Mouse (Mus musculus) lung, postnatal 14 days (tissue): ENCODE data around the gene Necab2.

Experiments
- DNase-seq: peaks from one replicate; pipeline ENCODE4 v3.0.0; 2021

The Necab2 gene

DNA sequence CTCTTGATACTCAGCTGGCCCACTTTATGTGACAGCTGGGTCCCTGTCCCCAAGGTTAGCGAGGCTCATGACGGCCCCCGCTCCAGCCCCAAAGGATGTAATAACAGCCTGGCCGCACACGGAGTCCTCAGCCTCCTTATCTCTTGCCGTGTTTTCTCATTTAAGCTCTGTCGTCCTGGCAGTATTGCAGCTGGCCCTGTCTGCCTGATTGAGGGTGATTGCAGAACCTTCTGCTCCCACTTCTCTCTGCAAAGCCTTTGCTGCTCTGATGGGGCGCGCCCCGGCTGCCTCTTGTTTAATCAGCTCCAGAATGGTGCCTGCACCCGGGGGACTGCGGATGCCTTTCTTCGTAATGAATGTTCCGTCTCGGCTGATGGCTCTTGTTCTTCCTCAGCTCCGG lies 13.2 kb downstream of the Necab2 start:
- no peak for DNase-seq

GRCm38 (mm10) chr8:119461356-119461755 lies 14.8 kb downstream of the Necab2 start:
- no peak for DNase-seq

DNA sequence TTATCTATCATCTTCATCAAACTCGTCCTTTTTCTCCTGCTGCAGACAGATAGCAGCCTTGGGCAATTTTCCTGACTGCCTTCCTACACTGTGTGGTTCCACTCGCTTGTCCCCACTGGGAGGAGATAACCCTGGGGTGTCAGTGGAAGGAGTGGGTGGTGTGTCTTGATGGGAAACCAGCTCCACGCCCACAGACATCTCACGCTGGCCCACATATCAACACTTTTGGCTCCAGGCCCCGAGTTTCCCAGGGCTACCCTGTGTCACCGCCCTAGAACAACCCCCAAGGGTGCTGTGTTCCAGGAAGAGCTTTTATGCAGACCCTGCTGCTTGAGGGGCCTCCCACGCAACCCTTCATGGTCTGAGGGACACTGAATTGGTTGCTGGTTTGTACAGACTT lies 17.2 kb downstream of the Necab2 start:
- DNase-seq: peak; percentile 25

DNA sequence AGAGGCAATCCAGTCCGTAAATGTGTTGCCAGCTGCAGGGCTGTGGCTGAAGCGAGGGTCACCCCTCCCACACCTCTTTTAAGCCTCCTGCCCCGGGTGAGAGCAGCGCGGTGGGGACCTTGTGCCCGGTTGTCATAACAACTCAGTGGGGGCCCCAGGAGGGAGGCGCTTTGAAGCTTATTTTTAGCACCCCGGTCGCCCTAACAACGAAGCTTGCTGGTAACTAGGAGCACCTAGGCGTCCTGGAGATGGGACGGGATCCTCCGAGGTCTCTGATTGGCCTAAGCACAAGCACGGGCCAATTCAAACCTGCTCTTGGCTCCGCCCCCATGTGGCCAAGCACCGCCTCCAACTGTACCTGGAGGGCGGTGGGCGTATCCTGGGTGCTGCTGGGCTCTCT lies 19.6 kb downstream of the Necab2 start:
- DNase-seq: no peak

- DNase-seq: no peak
These were observed 20.3 kb downstream of the Necab2 start for GRCm38 (mm10) chr8:119466794-119467193.

GRCm38 (mm10) chr8:119468091-119468490 lies 21.6 kb downstream of the Necab2 start:
- DNase-seq: no peak

GRCm38 (mm10) chr8:119478684-119479083 lies 32.2 kb downstream of the Necab2 start:
- DNase-seq: no peak

DNA sequence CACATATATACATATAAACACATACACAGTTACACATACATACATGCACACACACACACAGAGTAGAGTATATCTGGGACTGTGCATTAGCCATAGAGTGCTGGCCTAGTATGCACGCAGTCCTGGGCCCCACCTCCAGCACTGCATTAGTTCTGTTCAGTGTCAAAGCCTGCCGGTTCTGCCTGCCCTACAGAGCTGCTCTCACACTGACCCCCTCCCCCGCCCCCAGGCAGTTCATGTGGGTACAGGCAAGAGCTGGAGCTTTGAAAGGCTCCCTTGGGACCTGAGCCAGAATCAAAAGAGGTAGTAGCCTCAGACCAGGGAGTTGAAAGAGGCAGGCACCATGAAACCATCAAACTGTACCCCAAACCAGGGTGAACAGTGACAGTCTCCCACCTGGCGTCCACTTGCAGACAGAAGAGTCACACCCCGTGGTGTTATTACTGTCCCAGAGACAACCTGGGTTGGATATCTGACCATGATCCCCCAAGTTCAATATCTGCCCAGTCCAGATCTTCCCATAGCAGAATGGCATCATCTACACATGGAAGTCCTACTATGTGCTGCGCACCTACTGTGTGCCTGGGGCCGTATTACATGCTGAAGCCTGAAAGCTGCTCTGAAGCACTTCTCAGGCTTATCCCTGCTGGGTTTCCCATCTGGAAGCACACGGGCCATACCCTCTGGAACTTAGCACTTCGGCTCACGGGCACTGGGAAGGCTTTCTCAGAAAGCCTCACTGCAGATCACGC lies 37.8 kb downstream of the Necab2 start:
- DNase-seq: no peak

- DNase-seq: no peak
These were observed 40.6 kb downstream of the Necab2 start for GRCm38 (mm10) chr8:119487093-119487492.

GRCm38 (mm10) chr8:119496848-119497247 lies 50.3 kb downstream of the Necab2 start:
- peak; percentile 58 for DNase-seq

DNA sequence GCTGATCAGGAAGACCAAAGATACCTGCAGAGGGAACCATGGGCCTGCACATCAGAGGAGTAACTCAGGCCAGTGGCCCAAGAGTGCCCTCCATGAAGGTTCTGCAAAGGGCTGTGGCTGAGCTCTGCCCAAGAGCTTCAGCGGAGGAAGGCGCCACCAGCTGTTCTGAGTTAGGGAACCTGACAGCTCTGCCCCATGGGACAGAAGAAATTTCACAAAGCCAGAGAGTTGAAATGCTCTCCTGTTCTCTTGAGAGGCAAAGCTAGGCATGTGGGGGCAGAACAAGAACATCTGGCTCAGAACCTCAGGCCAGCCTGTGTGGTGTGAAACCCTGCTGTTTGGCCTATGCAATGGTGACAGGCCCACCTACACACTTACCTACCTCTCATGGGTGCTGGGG lies 53.3 kb downstream of the Necab2 start:
- DNase-seq: no peak

DNA sequence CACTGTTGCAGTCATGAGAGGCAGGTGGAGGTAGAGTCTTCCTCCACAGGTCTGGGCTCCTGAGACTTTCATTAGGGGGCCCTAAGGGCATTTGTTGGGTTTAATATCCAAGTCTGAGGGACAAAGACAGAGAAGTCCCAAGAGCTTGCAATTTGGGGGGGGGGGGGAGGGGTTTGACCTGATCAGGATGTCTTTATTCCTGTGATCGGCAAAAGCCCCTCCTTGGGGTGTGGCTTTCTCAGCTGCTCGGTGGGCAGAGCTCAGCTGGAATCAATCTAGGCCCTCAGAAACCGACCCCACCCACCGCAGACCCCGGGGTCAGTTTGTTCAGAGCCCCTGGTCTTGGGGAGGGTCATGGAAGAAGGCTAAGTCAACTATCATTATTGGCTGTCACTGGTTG lies 55.1 kb downstream of the Necab2 start, which contains the start of gene Slc38a8:
Gene Slc38a8, minus strand, starts transcription at position 101 of the 400 bp plus-strand sequence.
- DNase-seq: no peak

DNA sequence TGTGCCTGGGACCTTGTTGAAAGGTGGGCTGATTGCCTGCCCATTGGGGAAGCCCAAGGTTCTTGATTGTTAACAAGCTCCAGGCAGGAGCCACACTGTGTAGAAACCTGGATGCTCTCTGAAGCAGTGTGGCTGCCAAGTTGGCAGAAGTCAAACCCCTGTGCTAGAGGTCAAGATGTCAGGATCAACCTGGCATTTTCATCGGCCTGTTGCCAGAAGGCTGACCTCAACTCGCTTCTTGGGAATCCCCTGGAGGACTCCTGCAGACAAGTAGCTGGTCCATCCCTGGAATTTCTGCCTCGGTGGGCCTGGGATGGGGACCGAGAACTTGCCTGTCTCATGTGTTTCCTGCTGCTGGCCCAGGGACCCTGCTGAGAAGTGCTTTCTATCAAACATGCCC lies 55.6 kb downstream of the Necab2 start:
- DNase-seq: no peak

DNA sequence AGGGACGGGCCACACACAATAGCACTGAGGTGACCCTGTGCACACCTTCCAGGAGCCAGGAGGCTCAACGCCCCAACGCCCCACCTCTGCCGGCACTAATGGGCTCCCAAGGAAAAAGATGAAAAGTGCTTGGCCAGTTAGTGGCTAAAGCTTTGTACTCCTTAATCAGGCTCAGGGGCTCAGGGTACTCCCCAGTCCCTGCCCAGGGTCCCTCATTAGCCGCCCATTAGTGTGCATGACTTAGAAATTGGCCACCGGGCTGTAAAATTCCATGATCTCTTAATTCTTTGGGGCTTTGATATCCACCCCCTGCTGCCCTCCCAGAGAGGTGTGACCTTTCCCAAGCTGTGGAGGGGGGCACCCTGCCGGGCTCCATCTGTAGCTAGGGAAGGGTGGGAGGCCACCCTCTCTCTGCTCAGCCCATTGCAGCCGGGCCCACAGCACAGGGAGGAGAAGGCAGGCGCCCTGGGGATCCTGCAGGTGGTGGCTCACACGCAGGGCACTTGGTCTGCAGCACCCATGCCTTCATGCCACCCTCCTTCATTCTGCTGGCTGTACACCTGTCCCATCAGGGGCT lies 56.8 kb downstream of the Necab2 start:
- DNase-seq: no peak

DNA sequence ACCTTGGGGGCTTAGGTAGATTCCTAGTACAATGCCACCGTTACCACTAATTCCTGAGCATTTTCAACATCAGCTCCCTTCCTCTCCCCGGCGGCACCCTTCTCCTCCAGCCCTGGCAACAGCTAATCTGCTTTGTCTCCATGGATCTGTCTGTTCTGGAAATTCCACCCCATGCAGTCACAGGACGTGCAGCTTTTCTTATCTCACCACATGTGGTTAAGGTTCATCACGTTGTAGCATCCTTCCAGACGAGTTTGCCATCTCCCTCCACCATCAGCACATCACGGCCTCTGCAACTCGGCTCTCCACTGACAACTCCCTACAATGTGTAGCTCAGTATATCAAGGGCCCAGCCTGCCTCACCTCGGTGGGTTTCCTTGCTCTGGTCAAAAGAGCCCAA lies 59.0 kb downstream of the Necab2 start:
- no peak for DNase-seq

GRCm38 (mm10) chr8:119506106-119506505 lies 59.6 kb downstream of the Necab2 start:
- DNase-seq: no peak

DNA sequence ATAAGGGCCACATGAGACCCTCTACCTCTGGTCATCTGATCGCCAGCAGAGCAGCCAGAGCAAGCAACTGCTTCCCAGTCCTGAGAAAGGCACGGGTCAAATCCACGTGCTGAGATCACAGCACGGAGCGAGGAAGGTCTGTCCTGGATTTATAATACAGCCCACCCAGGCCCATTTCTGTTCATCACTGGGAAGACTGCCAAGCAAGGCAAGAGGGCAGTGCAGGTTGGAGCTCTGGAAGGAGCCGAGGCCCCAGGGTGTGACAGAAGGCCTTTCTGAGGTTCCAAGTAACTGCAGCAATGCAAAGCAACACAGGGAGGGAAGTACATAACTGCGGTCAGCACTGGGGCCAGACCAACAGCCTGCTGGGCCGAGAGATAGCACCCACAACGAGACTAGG lies 64.0 kb downstream of the Necab2 start:
- no peak for DNase-seq

GRCm38 (mm10) chr8:119511722-119512121 lies 65.2 kb downstream of the Necab2 start:
- no peak for DNase-seq

GRCm38 (mm10) chr8:119513405-119513804 lies 66.9 kb downstream of the Necab2 start:
- DNase-seq: peak; percentile 11

DNA sequence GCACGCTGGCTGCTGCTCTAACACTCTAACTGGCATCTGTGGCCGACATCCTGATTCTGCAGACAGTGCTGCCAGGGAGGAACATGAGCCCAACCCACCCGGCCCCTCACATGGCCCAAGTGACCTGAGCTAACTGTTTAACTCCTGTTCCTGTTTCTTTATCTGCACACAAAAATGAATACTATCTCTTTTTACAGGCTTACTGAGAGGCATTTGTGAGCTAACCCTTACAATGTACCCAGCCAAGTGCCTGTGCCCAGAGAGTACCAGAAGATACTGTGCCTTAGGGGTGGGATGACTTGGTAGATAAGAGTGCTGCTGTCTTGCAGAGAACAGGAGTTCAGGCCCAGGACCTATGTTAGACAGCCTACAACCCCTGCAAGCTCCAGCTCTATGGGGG lies 68.4 kb downstream of the Necab2 start:
- DNase-seq: no peak

DNA sequence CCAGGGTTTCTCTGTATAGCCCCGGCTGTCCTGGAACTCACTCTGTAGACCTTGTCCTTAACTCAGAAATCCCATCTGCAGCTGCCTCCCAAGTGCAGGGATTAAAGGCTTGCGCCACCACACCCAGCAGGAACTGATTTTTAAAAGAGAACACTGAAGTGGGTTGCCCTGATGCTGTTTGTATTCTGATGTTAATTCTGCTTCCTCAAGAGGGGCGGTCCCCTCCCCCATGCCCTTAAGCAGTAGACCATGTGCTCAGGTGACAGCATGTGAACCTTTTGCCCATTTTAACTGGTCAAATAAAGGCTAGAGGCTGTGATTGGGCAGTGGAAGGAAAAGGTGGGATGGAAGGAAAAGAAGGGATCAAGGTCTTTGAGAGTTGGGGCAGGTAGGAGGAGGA lies 69.2 kb downstream of the Necab2 start:
- no peak for DNase-seq

- DNase-seq: no peak
These were observed 70.2 kb downstream of the Necab2 start for GRCm38 (mm10) chr8:119516674-119517073.

- no peak for DNase-seq
These were observed 73.6 kb downstream of the Necab2 start for GRCm38 (mm10) chr8:119520102-119520501.
